Mouse (Mus musculus): ENCODE measurements around the gene Ebna1bp2. TPM values are rescaled to one million over a fixed set of nuclear protein-coding genes. Genes with fewer than 3 reads are reported as not detected.
A peak's percentile ranks its signal among the peaks of the same experiment; 100 is the strongest.

Ebna1bp2 gene
- total RNA-seq (2021) = 10 to 100 TPM; 38.0 to 39.1 TPM

DNA sequence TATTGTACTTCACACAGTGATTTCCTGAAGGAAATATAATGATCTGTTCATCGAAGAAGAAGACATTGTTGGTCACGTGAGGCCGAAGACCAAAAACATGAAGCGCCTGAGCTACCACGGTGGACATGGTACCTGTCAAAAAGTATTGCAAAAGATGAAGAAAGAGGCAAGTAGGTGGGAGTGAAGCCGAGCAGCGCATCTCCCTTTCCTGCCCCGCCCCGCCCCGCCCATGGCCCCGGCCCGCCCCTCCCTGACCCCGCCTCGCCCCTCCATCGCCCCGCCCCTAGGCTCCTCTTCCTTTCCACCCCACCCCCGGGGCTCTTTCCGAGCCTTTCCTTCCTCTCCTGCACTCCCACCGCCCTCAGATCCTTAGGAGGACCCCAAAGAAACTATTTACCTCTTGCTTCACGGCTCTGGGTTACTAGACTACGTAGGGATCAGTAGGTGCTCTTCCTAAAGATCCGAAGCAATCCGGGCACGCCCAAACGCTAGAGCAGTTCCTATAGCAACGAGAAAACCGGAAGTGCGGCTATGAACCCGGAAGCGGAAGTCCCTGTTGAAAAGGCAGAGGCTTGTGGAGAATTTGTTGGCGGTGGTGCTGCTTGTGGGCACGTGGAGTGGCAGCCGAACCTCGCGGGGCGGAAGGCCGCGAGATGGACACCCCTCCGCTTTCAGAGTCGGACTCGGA, at the start of gene Ebna1bp2, which contains the start of gene Cfap57:
Gene Ebna1bp2, plus strand, starts transcription at position 521 of the 688 bp plus-strand sequence.
Gene Cfap57, minus strand, starts transcription at position 499 of the 688 bp plus-strand sequence.
- peak; percentile 89 to 91 for DNase-seq
- intact Hi-C loops (cut with DNase I) = loop anchor here (5.0 kb wide), 1 partner anchor 917 kb away; the partner anchor contains the start of genes Foxj3 and Frg2f1

DNA sequence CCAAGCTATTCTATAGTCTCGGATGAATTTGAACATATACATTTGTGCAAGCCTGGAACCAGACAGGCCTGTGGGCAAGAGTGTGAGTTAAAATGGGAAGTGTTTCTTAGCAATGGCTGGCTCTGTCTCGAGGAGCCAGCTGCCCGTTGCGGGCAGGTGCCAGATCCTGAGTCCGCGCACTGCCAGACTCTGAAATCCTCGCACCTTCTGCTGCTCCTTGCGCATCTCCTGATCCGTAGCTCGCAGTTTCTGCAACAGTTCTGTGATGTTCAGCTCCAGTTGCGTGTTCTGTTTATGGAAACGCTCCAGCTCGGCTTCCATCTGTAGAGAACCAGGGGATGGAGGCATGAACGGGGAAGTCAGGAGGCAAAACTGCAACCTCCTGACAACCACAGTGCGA, 49.2 kb upstream of the Ebna1bp2 start:
- no peak for DNase-seq
- intact Hi-C loops (cut with DNase I) = no loop called here

DNA sequence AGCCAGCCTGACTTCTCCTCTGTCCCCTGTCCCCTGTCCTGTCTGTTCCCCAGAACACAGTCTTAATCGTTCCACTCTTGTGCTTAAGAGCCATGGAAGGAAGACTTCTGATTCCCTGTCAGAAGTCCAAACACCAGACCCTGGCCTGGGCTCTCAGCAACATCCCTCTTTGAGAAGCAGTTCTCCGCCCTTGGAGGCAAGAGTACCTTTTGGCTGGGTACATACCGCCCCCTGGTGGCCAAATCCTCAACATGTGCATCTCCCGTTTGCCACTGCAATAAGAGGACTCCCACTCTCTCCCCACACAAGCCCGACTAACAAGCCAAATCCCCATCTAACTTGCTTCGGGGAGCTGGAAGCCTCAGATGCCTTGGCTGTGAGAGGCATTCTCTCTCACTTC, 44.5 kb upstream of the Ebna1bp2 start:
- intact Hi-C loops (cut with DNase I) = loop anchor here (5.0 kb wide), 1 partner anchor 359 kb away; no protein-coding TSS in a partner anchor

DNA sequence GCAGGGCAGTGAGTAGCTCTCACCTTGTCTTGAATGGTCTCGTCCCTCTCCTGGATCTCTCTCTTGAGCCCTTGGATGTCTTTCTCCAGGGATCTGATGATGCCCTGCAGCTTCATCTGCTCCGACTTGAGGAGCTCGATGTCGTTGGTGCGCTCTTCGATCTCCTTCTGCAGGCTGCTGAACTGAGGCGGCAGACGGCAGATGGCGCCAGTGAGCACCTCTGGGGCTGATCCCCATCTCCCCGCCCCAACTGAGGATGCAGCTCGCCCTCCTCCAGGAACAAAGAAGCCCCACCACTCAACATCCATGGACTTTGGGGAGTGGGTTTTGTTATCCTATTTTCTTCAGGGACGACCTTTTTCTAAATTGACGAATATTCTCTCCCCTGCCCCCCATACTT, 41.3 kb upstream of the Ebna1bp2 start:
- peak in 1 of 2 experiments; percentile 40 for DNase-seq
- intact Hi-C loops (cut with DNase I) = loop anchor here (5.0 kb wide), 1 partner anchor 362 kb away; no protein-coding TSS in a partner anchor

More for the DNA sequence above, 44.5 kb upstream of the Ebna1bp2 start:
- DNase-seq = peak; percentile 71 to 86

DNA sequence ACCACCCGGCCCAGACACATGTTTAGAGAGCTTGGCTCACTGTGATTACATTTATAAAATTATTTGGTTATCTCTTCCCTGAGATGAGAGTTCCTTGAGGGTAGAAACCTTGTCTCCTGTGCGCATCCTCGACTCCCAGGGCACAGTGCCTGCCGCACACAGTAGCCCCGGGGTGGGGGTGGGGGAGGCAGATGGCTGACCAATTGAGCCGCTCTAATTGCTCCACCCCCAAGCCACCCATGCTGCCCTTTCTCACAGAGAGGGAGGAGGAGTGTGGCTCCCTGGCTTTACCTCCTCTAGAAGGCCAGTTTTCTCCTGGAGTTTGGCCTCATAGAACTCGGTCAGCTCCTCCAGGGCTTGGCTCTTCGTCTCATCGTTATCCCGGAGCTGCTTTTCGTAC, 39.1 kb upstream of the Ebna1bp2 start:
- intact Hi-C loops (cut with DNase I) = no loop called here
- no peak for DNase-seq

DNA sequence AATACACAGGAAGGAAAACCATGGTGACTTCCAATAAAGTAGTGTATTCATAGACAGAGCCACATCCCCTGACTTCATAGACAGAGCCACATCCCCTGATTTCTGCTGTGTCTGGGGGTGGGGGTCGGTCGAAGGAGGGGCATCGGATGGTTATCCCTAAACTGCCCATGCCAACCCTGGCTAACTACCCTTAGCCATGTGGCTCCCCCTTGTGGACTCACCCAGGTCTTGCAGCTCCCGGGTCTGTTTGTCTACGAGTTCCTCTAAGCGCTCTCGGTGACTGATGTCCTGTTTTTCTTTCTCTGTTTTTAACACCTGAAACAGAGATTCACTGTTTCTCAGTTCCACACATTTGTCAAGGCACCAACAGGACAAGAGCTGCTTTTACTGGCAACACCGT, 38.0 kb upstream of the Ebna1bp2 start:
- DNase-seq = no peak
- intact Hi-C loops (cut with DNase I) = no loop called here

DNA sequence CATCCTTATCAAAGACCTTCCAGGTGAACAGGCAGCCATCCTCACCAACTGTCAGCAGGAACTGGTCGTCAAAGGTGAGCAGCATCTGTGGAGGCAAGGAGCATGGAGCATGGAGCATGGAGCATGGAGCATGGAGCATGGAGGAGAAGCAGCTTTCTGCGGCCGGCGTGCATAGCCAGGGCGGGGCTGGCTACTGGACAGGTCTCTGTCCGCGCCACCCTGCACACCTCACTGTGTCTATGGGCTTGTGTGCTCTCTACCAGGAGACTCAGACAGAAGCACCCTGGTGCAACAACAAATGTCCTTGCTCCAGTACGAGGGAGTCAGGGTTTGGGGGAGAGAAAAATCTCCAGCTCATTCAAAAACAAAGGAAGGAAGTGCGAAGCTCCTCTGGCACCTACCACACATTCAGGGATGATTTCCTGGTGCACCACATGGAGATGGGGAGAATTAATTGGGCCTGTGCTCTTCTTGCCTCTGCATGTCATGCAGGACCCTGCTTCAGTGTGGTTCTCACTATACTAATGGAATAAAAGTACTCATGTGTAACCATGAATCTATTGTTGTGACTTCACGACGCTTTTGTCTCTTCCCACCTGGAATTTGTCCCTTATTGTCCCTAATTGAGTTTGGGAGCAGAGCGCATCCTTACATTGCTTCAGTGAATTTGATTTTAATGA, 31.4 kb upstream of the Ebna1bp2 start:
- DNase-seq = no peak
- intact Hi-C loops (cut with DNase I) = no loop called here

DNA sequence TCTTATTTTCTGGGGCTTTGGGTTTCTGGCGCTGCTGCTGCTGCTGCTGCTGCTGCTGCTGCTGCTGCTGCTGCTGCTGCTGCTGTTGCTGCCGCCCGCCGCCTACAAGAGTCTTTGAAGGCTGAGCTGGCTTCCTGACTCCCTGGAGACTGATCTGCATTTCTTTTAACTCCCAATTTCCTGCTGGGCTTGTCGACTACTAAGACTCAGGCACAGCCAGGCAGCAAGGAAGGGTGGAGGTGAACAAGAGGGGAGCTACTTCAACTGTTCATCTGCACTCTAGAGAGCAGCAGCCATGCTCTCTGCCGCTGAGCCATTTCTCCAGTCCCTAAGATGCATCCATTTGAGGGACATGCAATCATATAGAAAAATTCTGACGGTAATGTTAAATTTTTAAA, 30.9 kb upstream of the Ebna1bp2 start:
- intact Hi-C loops (cut with DNase I) = no loop called here
- DNase-seq = no peak

DNA sequence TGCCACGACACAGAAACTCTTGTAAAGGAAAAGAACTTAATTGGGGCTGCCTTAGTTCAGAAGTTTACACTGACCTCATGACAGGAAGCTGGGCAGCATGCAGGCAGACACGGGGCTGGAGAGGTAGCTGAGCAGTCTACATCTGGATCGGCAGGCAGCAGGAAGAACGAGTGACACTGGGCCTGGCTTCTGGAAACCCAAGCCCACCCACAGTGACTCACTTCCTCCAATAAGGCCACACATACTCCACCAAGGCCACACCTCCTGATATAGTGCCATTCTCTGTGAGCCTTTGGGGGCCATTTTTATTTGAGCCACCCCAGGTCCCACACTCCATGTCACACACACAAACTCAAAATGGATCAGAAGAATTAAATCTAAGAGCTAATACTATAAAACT, 16.5 kb upstream of the Ebna1bp2 start:
- no peak for DNase-seq
- intact Hi-C loops (cut with DNase I) = no loop called here

DNA sequence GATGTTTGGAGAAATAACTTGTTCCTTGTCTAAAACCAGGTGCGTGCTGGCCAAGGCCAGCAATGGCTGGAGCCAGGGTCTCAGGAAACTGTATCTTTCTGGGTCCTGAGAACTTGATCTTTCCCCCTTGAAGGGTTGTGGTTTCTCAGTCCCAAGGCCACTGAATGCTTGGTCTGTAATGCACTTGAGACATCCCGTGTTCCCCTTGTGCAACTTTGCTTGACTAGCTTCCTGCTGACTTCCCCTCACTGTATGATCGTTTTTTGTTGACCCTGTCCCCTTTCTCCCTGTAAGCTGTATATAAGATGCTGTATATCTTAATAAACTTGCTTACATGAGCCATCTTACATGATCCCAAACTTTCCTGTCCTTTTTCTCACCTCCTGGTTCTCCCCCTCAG, 10.8 kb upstream of the Ebna1bp2 start:
- no peak for DNase-seq
- intact Hi-C loops (cut with DNase I) = no loop called here

DNA sequence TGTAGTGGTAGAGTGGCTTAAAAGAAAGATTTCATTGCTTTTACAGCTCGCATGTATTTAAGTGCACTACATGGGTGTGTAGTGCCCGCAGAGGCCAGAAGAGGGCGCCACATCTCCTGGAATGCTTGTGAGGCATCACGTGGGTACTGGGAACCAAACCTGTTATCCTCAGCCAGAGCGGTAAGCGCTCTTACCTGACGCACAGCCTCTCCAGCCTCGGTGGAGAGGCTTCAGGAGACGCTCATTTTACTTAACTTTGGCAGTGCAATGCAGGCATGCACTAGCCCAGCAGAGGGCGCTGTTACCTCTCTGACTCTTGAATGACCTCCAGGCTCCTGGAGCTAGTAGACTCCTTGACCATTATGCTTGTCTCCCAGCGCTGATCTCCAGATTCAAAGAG, 8.0 kb upstream of the Ebna1bp2 start:
- peak; percentile 13 to 40 for DNase-seq
- intact Hi-C loops (cut with DNase I) = no loop called here

DNA sequence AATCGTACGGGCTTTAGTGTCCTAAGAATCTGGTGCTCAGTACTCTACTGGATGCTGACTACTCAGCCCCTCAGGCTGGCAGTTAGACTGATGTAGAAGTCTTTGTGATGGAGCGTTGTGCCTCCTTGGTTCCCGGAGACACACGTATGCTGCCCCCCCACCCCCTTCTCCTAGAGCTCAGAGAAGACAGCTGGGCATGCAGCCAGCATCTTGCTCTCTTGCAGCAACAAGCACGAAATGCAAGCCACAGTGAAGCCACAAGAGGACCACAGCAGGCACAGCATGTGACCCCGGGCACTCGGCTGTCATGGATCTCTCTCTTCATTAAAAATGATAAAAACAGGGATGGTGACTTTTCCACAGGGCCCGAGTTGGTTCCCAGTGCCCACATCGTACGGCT, 5.2 kb upstream of the Ebna1bp2 start:
- DNase-seq = no peak
- intact Hi-C loops (cut with DNase I) = no loop called here

DNA sequence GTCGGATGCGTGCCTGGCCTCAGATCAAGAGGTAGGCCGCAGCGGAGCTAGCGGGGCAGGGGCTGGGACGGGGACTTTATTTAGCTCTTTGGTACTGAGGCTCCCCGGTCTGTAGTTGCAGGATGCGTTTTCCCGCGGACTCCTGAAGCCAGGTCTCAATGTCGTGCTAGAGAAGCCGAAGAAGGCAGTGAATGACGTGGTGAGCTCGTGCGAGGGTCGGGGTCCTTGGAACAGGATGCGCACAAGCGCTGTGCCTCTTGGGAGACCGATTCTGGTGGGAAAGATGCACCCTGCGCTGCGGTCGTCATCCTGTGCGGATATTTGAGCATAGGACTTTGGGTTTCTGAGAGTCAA, 345 bp downstream of the Ebna1bp2 start:
- intact Hi-C loops (cut with DNase I) = loop anchor here (5.0 kb wide), 1 partner anchor 916 kb away; the partner anchor contains the start of genes Foxj3 and Frg2f1
- no peak for DNase-seq

DNA sequence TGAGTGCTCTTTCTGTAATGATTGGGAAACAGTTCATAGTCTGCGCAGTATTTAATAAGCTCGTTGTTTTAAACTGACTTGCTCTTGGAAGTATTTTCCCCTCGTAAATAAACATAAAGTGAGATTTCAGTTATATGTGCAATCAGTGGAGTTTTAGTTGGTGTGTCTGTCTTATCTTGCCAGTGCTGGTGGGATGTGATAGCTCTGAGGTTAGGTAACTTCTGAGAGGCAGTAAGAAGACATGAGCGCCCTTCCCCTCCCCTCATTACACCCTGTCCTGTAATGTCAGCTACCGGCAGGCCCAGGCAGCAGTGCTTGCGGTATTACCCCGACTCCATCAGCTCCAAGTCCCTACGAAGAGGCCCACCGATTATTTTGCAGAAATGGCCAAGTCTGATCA, 1.2 kb downstream of the Ebna1bp2 start:
- intact Hi-C loops (cut with DNase I) = loop anchor here (5.0 kb wide), 1 partner anchor 916 kb away; the partner anchor contains the start of genes Foxj3 and Frg2f1
- DNase-seq = no peak

DNA sequence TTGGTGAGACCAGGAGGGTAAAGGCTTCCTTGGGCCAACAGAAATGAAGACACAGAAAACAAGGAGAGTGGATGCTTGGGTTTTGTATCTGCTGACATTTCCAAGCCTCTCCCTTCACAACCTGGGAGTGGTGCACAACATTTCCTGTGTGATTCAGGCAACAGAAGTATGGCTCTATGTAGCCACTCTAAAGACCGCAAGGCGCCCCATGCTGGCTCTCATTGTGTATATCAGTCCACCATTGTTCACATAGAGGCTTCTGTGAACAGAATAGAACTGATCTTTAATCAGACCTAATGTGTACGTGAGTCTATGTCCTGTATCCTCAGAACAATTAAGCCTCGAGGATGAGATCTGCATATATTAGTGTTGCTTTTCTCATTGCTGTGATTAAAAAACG, 9.7 kb downstream of the Ebna1bp2 start:
- intact Hi-C loops (cut with DNase I) = no loop called here
- no peak for DNase-seq

DNA sequence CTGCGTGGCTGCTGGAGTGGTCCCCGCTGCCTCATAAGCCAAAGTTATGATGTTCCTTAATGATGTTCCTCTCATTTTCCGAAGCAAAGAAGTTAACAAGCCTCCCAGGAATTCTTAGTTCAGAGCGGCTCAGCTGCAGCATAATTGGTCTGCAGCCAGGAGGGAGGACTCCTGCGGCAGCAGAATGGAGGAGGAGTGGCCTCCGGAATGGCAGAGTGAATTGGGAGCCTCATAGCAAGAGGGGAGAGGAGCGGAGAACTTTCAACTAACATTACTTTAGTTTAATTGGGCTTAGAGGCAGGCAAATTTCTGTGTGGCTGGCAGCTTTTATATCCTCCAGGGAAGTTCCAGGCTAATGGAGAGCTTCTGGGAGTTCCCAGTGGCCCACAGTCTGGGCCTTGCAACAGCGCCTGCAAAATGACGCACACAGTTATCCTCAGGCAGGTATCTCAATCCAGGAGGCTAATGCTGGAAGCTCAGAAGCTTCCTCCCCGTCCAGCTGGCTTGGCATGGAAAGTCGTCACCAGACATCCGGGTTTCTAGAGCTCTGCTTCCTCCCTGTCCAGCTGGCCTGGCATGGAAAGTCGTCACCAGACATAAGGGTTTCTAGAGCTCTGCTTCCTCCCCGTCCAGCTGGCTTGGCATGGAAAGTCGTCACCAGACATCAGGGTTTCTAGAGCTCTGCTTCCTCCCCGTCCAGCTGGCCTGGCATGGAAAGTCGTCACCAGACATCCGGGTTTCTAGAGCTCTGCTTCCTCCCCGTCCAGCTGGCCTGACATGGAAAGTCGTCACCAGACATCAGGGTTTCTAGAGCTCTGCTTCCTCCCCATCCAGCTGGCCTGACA, 22.0 kb downstream of the Ebna1bp2 start:
- intact Hi-C loops (cut with DNase I) = no loop called here
- DNase-seq = peak; percentile 6 to 7

DNA sequence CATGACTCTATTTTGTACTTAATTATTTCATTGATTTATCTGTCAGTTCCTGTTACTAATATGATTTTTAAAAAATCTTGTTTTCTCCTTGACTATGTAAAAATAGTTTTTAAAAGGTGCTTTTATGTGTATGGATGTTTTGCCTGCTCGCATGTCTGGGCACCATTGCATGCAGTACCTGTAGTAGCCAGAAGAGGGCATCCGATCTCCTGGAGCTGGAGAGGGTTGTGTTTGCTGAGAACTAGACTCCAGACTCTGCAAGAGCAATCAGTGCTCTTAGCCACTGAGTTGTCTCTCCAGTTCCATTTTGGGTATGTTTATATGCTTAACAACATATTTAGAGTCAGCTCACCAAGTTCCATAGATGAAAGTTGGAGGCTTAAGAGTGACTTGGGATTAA, 24.6 kb downstream of the Ebna1bp2 start:
- peak; percentile 26 to 64 for DNase-seq
- intact Hi-C loops (cut with DNase I) = loop anchor here (1.0 kb wide), 1 partner anchor 343 kb away; no protein-coding TSS in a partner anchor

DNA sequence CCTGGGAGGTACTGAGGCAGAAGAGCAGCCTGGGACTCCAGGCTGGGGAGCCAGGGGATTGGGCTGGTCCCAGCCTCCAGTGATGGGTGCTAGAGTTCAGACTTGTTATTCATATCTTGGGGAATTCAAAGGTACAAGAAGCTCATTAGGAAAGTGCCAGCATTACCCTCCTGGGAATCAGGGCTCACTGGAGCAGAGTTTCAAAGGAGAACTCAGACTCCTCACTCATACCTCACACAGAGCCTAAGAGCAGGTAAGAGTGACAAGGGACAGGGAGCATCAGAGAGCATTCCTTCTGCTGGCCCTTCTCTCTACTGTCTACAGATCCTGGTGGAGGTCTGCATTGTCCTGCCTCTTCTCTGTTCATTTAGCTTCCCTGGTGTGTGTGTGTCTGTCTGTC, 38.1 kb downstream of the Ebna1bp2 start, which contains the start of gene Olfr62:
Gene Olfr62, plus strand, starts transcription at position 301 of the 400 bp plus-strand sequence.
- intact Hi-C loops (cut with DNase I) = no loop called here
- no peak for DNase-seq
